Mouse (Mus musculus): ENCODE measurements at regions not wholly inside any gene's neighbourhood (a gene's known extent, or its start where the extent isn't known, plus 50 kb on each side); places are given as distances from the start of the nearest gene placed in this dataset.
A peak's percentile ranks its signal among the peaks of the same experiment; 100 is the strongest.
"Not testable (repeated sequence)": the region's sequence is repeated elsewhere in the genome, so short reads cannot be mapped to it uniquely, and the experiment has no call there.

GRCm38 (mm10) chr13:58663316-58663715 lies 52.6 kb upstream of the Slc28a3 start:
- DNase-seq (ENCODE audit: low spot score), result peak; percentile 35

DNA sequence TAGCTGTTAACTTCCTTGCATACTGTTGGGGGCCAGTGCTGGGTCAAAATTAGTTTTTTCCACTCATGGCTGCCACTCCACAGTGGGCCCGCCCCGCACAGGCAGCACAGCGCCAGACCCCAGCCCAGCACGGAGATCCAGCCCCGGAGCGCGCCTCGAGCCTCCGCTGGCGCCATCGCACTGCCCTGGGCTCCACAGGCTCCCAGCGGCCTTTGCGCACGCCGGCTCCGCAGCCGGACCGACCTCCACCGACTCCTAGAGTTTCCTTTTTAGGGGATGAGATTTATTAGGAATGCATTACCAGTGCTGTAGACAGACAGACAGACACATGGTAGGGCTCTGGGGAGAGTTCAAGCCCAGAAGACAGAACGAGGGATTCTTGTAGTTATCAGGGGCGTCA lies 58.0 kb upstream of the Slc28a3 start:
- no peak for DNase-seq (ENCODE audit: low spot score)

GRCm38 (mm10) chr13:58670206-58670605 lies 59.5 kb upstream of the Slc28a3 start:
- DNase-seq (ENCODE audit: low spot score), result no peak

DNA sequence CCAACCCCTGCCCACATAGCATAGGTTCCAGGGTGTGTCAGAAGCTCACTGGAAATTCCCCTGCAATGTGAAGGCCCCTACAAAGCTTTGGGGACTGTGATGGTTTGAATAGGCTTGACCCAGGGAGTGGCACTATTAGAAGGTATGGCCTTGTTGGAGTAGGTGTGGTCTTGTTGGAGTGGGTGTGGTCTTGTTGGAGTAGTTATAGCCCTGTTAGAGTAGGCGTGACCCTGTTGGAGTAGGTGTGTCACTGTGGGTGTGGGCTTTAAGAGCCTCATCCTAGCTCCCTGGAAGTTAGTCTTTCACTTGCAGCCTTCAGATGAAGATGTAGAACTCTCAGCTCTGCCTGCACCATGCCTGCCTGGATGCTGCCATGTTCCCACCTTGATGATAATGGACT lies 64.9 kb upstream of the Slc28a3 start:
- DNase-seq (ENCODE audit: low spot score), result not testable (repeated sequence)

DNA sequence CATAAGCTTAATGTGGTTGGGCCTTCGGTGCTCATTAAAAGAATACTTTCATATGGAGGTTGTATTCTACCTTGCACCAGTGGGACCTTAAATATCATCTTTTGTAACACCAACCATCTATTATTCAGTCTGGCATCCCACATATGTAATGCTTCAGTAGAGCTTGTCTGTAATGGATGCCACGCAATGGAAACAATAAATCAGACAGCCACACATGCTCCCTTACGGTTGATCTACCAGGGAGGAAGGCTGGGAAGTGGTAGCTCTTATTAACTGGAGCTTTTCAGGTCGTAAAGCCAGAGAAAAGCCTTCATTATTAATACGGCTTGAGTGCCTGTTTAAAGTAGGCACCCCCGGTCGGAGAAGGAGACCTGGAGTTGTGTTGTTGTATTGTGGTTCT lies 66.8 kb upstream of the Slc28a3 start:
- DNase-seq (ENCODE audit: low spot score), result no peak

DNA sequence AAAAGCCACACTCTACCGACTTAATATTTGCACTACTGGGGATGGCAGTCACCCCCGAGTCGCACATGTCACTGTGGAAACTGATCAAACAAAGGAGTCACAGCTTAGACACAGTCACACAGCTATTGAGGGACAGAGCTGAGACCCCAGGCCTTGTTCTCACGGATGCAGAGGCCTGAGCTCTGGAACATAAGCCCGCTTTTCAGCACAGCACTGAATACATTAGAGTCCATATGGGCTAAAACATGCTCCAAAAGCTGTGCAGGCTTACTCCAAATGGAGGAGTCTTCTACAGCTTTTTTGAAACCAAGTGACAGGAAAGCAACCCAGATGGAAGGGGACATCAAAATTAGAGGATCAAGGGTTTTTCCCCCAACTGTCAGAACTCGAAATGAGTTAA lies 69.0 kb upstream of the Slc28a3 start:
- no peak for DNase-seq (ENCODE audit: low spot score)

- DNase-seq (ENCODE audit: low spot score), result no peak
Measured at GRCm38 (mm10) chr13:58686822-58687221, 76.1 kb upstream of the Slc28a3 start.

DNA sequence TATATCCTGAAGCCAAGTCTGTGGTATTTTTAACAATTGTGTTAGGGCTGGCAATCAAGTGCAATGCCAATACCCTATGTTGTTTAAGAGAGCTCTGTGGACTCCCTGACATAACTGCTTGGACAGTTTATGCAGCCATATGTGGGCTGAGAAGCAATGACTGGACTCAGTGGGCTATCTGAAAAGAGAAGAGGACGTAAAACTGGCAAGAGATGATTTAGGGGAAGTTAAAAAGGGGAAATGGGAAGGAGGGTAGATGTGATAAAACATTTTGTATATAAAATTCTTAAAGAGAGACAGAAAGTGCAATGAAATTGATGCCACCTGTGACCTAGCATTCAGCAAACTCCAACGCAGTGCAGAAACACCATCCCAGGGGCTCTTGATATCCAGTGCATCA lies 76.9 kb upstream of the Slc28a3 start:
- DNase-seq (ENCODE audit: low spot score), result no peak

DNA sequence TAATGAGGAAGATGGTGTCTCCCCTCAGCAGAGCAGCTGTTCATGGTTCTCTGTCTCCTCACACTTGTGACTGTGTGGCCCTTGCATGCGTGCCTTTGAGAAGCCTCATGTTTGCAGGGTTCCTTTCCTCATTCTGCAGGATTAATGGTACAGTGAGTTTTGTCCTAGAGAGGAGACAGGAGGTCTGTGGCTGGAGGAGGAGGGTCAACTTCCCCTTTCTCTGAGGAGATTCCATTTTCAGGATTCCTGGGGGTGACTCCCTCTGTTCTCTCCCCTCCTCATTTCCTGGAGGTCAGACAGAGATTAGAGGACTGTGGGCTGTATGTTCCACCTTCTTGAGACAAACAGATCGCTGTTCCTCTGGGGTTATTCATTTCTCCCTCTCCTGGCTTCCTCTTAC lies 77.6 kb upstream of the Slc28a3 start:
- DNase-seq (ENCODE audit: low spot score), result no peak

GRCm38 (mm10) chr13:58694703-58695102 lies 84.0 kb upstream of the Slc28a3 start:
- DNase-seq (ENCODE audit: low spot score), result no peak

DNA sequence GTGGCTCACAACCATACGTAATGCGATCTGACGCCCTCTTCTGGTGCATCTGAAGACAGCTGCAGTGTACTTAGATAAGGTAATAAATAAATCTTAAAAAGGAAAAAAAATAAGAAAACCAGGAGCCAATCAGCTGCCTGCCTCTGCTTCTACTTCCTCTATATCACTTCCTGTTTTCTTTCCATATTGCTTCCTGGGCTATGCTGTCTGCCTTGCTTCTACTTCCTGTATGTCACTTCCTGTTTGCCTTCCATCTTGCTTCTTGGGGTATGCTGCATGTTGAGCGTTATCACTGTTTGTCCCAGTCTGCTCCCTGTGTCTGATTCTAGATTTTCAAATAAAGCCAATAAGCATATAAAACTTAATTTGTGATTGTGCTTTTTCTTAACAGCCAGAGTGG lies 85.3 kb upstream of the Slc28a3 start:
- DNase-seq (ENCODE audit: low spot score), result no peak

GRCm38 (mm10) chr13:58700021-58700420 lies 89.3 kb upstream of the Slc28a3 start:
- no peak for DNase-seq (ENCODE audit: low spot score)

- DNase-seq (ENCODE audit: low spot score), result peak; percentile 63
Measured at GRCm38 (mm10) chr13:58704141-58704540, 93.5 kb upstream of the Slc28a3 start.

GRCm38 (mm10) chr13:58716584-58716983 lies 89.8 kb upstream of the Ntrk2 start:
- no peak for DNase-seq (ENCODE audit: low spot score)

DNA sequence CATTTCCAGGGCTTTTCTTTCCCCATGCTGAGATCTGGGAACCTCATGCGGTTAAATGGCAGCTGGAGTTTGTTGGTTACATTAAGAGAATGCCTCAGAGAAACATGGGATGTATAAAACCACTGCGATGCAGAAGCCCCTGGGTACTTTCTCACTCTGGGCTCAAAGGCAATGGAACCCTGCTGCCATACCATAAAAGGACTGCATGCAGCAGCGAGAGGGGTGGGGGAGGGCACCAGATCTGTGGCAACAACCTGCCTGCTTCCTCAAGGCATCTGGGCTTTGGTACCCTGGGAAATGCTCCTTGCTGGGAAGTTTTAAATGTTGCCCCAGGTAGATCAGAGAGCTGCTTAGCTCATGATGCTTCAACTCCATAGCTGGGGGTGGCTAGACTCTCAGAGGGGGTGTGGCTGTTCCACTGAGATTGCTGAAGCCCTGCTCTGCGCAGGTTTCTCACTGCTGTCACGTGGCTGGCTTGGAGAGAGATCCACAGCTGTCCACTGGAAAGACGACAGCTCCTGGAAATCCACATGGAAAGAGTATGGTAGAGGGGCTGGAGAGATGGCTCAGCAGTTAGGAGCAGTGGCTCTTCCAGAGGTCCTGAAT lies 75.8 kb upstream of the Ntrk2 start:
- DNase-seq (ENCODE audit: low spot score), result peak; percentile 28

GRCm38 (mm10) chr13:58732776-58733175 lies 73.6 kb upstream of the Ntrk2 start:
- peak; percentile 13 for DNase-seq (ENCODE audit: low spot score)

- DNase-seq (ENCODE audit: low spot score), result no peak
Measured at GRCm38 (mm10) chr13:58733615-58734014, 72.8 kb upstream of the Ntrk2 start.

- DNase-seq (ENCODE audit: low spot score), result peak; percentile 44
Measured at GRCm38 (mm10) chr13:58735577-58735976, 70.8 kb upstream of the Ntrk2 start.

DNA sequence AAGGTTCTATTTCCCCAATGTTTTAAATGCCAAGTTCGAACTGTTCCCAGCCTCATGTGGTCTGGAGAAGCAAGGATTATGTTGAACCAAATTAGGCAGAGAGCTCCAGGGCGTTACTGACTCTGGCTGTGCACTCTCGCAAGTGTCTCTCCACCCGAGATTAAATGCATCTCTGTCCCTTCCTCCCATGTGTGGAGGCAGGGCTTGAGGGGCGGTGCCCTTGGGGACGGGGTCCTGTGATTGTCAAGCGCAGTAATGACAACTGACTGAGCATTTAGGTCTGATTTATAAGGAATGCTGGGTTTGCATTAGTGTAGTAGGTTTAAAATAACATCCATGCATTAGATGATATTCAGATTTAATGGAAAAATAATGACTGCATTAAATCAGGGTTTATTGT lies 65.6 kb upstream of the Ntrk2 start:
- DNase-seq (ENCODE audit: low spot score), result peak; percentile 27

DNA sequence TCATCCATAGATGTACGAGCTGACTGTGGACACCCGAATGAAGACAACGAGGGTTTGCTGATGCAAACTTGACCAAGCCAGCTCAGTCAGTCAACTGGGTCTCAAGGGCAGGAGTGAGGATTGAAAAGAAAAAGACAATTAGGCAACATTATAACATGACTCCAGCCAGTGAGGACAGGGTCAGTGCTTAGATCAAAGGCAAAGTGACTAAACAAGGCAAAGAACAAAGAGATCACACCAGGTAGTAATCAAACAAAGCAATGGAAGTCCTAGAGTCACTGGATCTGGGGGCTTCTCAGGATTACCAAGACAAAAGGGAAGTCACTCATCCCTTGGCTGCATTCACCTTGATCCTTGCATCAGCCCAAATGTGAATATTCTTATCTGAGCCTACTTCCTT lies 60.3 kb upstream of the Ntrk2 start:
- no peak for DNase-seq (ENCODE audit: low spot score)

- DNase-seq (ENCODE audit: low spot score), result no peak
Measured at GRCm38 (mm10) chr13:58747685-58748084, 58.7 kb upstream of the Ntrk2 start.

DNA sequence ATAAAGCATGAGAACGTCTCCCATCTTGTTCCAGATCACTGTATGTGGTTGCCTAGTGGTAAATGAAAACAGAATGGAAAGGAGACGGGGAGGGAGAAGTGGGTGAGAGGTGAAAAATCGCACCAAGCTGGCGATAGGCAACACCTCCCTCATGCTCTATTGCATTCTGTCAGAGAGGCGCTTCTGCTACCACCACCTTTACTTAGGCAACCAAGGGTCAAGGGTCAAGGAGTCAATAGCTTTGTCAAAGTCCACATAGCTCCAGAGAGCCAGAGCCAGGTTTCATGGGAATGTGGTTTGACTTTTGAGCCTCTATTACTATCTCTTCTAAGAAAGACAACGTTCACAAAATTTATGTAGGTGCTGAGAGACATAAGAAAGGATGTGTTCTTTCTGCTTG lies 50.2 kb upstream of the Ntrk2 start:
- DNase-seq (ENCODE audit: low spot score), result no peak
